Mouse (Mus musculus): ENCODE data around the gene Trpc6.

GRCm38 (mm10) chr9:8592618-8593017 is 48.7 kb downstream of the Trpc6 start:
- no peak for TF ChIP-seq POLR2A (IDR thresholded peaks at IDR 0.05; ENCODE audit: insufficient read depth, low read length)
- TF ChIP-seq CTCF (IDR thresholded peaks at IDR 0.05; ENCODE audit: low read depth, low read length) = peak; percentile 76

Data from ES-Bruce4 (cell line).